Mouse (Mus musculus): ENCODE measurements at regions not wholly inside any gene's neighbourhood (a gene's known extent, or its start where the extent isn't known, plus 50 kb on each side); places are given as distances from the start of the nearest gene placed in this dataset.

GRCm38 (mm10) chr2:17853500-17854011 is 122.3 kb upstream of the Nebl start:
- TF ChIP-seq CTCF (IDR thresholded peaks at IDR 0.05): no peak
- no peak for TF ChIP-seq POLR2A (IDR thresholded peaks at IDR 0.05; ENCODE audit: insufficient read depth, low read depth, low read length)
